Mouse (Mus musculus): ENCODE measurements at regions not wholly inside any gene's neighbourhood (a gene's known extent, or its start where the extent isn't known, plus 50 kb on each side); places are given as distances from the start of the nearest gene placed in this dataset.
A peak's percentile ranks its signal among the peaks of the same experiment; 100 is the strongest.

- no peaks in the 10 kb centered on the region for H3K27me3 ChIP-seq (ENCODE audit: poor library complexity, severe bottlenecking)
- no peak for DNase-seq (ENCODE audit: extremely low spot score, low spot score)
- 90% methylated on average over 2 of the region's 2 CpGs for WGBS
- H3K9me3 ChIP-seq, result no peaks in the 10 kb centered on the region
- no peak overlapping the region for H3K4me3 ChIP-seq
- H3K36me3 ChIP-seq (replicated peaks), result no peaks in the 10 kb centered on the region
- H3K4me1 ChIP-seq, result no peaks in the 10 kb centered on the region
- no peak overlapping the region for H3K27ac ChIP-seq
Observed at GRCm38 (mm10) chr13:105503657-105504056, 60.2 kb downstream of the Htr1a start.

- Histone ChIP-seq H3K36me3 (replicated peaks) (no peaks in the 10 kb centered on the region), H3K4me3 (no peak overlapping the region), H3K27me3 (ENCODE audit: poor library complexity, severe bottlenecking) (no peaks in the 10 kb centered on the region), H3K9me3 (no peaks in the 10 kb centered on the region), H3K4me1 (peaks cover 13% of the 10 kb centered on the region), H3K27ac (peak overlapping the region; percentile 73)
- 16% methylated on average over 3 of the region's 3 CpGs for WGBS
- peak; percentile 67 for DNase-seq (ENCODE audit: extremely low spot score, low spot score)
Observed at GRCm38 (mm10) chr13:105537981-105538680, 94.7 kb downstream of the Htr1a start.

GRCm38 (mm10) chr13:105573248-105573647 lies 129.8 kb downstream of the Htr1a start:
- Histone ChIP-seq H3K36me3 (replicated peaks) (no peaks in the 10 kb centered on the region), H3K4me1 (no peaks in the 10 kb centered on the region), H3K27me3 (ENCODE audit: poor library complexity, severe bottlenecking) (no peaks in the 10 kb centered on the region), H3K4me3 (no peak overlapping the region), H3K27ac (no peak overlapping the region), H3K9me3 (no peaks in the 10 kb centered on the region)
- DNase-seq (ENCODE audit: extremely low spot score, low spot score), result no peak
- WGBS, result 94% methylated on average over 1 of the region's 1 CpGs

GRCm38 (mm10) chr13:105606450-105606849 lies 163.0 kb downstream of the Htr1a start:
- DNase-seq (ENCODE audit: extremely low spot score, low spot score), result no peak
- Histone ChIP-seq H3K4me1 (no peaks in the 10 kb centered on the region), H3K4me3 (no peak overlapping the region), H3K36me3 (replicated peaks) (no peaks in the 10 kb centered on the region), H3K9me3 (no peaks in the 10 kb centered on the region), H3K27me3 (ENCODE audit: poor library complexity, severe bottlenecking) (no peaks in the 10 kb centered on the region), H3K27ac (no peak overlapping the region)
- 86% methylated on average over 2 of the region's 2 CpGs for WGBS

GRCm38 (mm10) chr13:105619308-105619707 lies 175.9 kb downstream of the Htr1a start:
- no peak overlapping the region for H3K27ac ChIP-seq
- no peaks in the 10 kb centered on the region for H3K9me3 ChIP-seq
- no peak overlapping the region for H3K4me3 ChIP-seq
- no peak for DNase-seq (ENCODE audit: extremely low spot score, low spot score)
- H3K36me3 ChIP-seq (replicated peaks), result no peaks in the 10 kb centered on the region
- whole genome bisulfite sequencing, result 41% methylated on average over 1 of the region's 1 CpGs
- no peaks in the 10 kb centered on the region for H3K27me3 ChIP-seq (ENCODE audit: poor library complexity, severe bottlenecking)
- H3K4me1 ChIP-seq, result no peaks in the 10 kb centered on the region

- WGBS, result 86% methylated on average over 1 of the region's 1 CpGs
- no peak for DNase-seq (ENCODE audit: extremely low spot score, low spot score)
- no peaks in the 10 kb centered on the region for H3K36me3 ChIP-seq (replicated peaks)
Observed at GRCm38 (mm10) chr13:105620867-105621266, 177.4 kb downstream of the Htr1a start.

GRCm38 (mm10) chr13:105628618-105629017 lies 185.2 kb downstream of the Htr1a start:
- WGBS, result 81% methylated on average over 5 of the region's 5 CpGs
- DNase-seq (ENCODE audit: extremely low spot score, low spot score), result no peak

More at GRCm38 (mm10) chr13:105620867-105621266, 177.4 kb downstream of the Htr1a start:
- H3K27ac ChIP-seq, result no peak overlapping the region
- H3K4me1 ChIP-seq, result no peaks in the 10 kb centered on the region
- H3K9me3 ChIP-seq, result no peaks in the 10 kb centered on the region
- no peak overlapping the region for H3K4me3 ChIP-seq
- H3K27me3 ChIP-seq (ENCODE audit: poor library complexity, severe bottlenecking), result no peaks in the 10 kb centered on the region

GRCm38 (mm10) chr13:105648617-105649016 lies 205.2 kb downstream of the Htr1a start:
- 90% methylated on average over 3 of the region's 3 CpGs for WGBS
- no peaks in the 10 kb centered on the region for H3K27me3 ChIP-seq (ENCODE audit: poor library complexity, severe bottlenecking)
- H3K4me1 ChIP-seq, result no peaks in the 10 kb centered on the region
- no peaks in the 10 kb centered on the region for H3K36me3 ChIP-seq (replicated peaks)
- no peaks in the 10 kb centered on the region for H3K9me3 ChIP-seq
- no peak overlapping the region for H3K27ac ChIP-seq
- DNase-seq (ENCODE audit: extremely low spot score, low spot score), result no peak
- no peak overlapping the region for H3K4me3 ChIP-seq

More at GRCm38 (mm10) chr13:105628618-105629017, 185.2 kb downstream of the Htr1a start:
- H3K4me3 ChIP-seq, result no peak overlapping the region
- no peaks in the 10 kb centered on the region for H3K4me1 ChIP-seq
- H3K27ac ChIP-seq, result no peak overlapping the region
- no peaks in the 10 kb centered on the region for H3K9me3 ChIP-seq
- H3K27me3 ChIP-seq (ENCODE audit: poor library complexity, severe bottlenecking), result no peaks in the 10 kb centered on the region
- H3K36me3 ChIP-seq (replicated peaks), result no peaks in the 10 kb centered on the region
